Mouse (Mus musculus): ENCODE measurements around the gene Sept14.
"Not testable (repeated sequence)": the region's sequence is repeated elsewhere in the genome, so short reads cannot be mapped to it uniquely, and the experiment has no call there.

The Sept14 gene

GRCm38 (mm10) chr5:129708412-129708811, at the start of gene Sept14:
Gene Sept14 (minus strand): TSS chr5:129708512.
- no peak for DNase-seq

GRCm38 (mm10) chr5:129756886-129757285, 48.6 kb upstream of the Sept14 start:
- DNase-seq = no peak

DNA sequence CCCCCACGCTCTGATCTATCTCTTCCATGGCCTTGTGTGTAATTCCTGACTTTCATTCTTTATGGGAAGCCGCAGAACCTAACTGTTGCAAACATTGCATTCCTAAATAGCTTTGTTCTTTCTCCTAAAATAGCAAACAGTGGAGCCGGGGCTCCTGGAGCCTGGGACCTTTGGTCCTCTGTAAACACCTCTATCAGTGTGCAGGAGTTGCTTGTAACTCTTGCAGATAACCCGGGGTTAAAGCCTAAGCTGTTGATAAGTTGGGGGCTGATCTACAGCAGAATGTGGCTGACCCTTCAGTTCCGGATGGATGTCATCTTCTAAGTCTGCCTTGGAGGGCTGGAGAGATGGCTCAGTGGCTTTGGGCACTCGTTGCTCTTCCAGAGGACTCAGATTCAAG, 35.7 kb upstream of the Sept14 start:
- no peak for DNase-seq

DNA sequence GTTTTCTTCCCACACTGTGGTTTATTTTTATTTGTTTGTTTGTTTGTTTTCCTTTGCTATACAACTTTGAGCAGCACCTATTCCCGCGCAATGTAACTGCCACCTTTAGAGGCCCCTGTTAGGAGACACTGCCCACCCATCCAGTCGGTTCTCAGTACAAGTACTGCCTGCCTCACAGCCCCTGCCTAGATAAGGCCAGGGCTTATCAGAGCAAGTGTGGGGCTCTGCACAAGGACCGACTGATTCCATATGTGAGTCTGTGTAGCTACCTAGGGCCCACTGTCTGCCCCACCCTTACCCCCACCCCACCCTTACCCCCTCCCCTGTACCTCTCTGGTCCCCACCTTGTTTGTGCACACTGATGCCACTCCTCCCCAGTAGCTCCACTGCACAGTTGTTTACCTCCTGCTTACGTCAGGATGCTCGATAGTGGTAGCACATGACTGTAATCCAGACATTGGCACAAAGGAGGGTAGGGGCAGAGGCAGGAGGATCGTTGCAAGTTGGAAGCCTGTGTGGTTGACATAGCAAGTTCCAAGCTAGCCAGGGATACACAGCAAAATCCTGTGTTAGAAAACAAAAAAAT, 34.7 kb upstream of the Sept14 start:
- no peak for DNase-seq

GRCm38 (mm10) chr5:129740976-129741375, 32.7 kb upstream of the Sept14 start:
- DNase-seq = no peak

- DNase-seq = no peak
These were observed 22.7 kb upstream of the Sept14 start for GRCm38 (mm10) chr5:129731021-129731420.

DNA sequence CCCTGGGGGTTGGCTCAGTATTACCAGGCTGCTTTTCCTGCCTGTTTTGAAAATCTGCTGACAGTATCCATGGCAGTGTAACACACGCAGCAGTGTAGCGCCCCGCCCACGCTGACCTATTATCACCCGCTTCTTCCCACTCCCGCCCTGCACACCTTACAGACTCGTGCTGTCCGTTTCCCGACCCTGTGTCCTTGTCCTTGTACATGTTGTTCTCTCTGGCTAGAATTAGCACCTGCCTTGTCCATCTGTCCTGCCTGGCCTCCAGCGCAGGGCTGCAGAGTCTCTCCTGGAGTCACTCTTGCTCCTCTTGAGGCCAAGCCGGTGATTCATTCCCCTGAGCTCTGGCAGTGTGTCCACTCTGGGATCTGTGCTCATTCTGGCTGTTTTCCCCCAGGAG, 22.0 kb upstream of the Sept14 start:
- no peak for DNase-seq

- no peak for DNase-seq
These were observed 21.0 kb upstream of the Sept14 start for GRCm38 (mm10) chr5:129729286-129729685.

DNA sequence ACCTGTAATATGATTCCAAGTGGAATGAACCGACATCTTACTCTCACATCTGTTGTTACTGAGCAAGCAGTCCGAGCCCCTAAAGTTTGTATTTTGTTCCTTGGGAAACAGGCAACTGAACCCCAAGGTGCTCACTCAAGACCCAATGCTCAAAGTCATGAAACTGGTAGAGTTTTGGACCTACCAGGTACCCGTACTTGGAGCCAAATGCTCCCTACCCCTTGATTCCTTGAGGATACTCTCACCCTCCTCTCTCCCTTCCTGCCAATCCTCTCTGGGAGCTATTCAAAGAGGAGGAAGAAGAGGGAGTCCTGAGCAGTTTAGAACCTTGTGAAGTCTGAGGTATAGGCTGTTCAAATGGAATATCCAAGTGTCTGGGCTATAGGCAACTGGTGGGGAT, 18.5 kb upstream of the Sept14 start:
- DNase-seq = no peak

DNA sequence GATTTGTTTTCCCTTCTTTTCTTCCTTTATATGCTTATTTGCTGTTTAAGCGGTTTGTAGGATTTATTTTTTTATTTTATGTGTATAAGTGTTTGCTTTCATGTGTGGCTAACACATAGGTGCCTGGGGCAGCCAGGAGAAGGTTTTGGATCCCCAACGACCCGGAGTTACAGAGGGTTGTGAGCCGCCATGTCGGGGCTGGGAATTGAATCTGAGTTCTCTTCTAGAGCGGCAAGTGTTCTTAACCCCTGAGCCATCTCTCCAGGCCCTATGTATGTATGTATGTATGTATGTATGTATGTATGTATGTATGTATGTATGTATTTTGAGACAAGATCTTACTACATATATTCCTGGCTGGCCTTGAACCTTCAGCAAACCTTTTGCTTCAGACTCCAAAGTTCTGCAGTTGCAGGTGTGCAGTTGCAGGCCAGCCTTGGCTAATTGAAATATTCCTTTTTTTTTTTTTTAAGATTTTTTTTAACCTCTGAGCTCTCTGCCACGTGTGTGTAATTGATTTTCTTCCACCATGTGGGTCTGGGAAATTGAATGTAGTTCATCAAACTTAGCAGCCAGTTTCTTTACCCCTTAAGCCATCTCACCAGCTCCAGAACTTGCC, 17.6 kb upstream of the Sept14 start:
- no peak for DNase-seq

DNA sequence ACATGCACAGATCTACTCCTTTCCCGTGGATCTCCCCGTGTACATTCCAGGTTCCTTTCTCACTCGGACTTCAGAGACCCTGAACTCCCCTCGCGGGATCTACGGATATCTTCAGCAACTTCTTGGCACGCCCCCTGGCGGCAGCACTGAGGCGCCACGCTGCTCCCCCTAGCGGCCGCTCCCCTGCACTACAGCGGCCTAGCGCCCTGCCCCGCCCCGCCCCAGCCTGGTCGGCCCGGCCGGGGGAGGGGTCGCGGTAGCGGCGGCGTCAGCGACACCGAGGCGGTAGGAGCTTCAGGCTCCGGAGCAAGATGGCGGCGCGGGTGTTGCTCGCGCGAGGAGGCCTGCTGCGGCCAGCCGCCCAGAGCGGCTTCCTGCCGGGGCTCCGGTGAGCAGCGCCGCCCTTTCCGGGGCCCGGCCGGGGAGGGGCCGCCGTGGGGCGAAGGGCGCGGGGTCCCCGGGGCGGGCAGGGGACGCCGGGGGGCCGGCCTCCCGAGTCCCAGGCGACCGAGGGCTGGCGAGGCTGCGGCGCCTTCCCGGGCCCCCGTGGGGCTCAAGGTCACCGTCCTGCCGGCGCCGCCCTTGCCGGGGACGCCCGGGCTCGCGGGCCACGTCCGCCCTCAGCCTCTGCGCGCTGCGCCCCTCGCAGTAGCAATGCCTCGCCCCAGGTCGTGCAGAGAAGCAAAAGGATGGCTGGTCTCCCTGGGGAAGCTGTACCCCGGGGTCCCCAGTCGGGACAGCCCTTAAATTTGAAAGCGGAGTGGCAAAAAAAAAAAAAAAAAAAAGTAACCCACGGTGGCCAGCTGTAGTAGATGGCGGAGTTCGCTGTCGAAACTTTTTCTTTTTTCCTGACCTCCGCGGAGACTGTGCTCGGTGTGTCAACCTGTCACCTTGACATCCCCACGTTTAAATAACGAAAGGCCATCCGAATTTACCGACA, 16.8 kb upstream of the Sept14 start, which contains the start of gene Nipsnap2:
Gene Nipsnap2 (plus strand): TSS at position 230 of the 940 bp plus-strand sequence.
- peak; percentile 89 for DNase-seq

- no peak for DNase-seq
These were observed 16.0 kb upstream of the Sept14 start for GRCm38 (mm10) chr5:129724268-129724667.

DNA sequence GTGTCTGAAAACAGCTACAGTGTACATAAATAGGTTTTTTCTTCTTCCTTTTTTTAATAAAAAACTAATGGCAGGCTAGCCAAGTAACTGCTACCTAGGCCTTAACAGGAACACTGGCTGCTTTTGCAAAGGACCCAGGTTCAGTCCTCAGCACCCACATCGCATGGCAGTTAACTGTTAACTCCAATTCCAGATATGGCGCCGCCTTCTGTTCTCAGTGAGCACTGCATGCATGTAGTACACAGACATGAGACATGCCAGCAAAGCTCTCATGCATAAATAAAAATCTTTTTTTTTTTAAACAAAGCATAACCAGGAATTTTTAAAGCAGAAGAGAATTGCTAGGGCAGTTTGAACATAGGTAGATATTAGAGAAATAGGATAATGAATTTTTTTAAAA, 11.9 kb upstream of the Sept14 start:
- DNase-seq = no peak

DNA sequence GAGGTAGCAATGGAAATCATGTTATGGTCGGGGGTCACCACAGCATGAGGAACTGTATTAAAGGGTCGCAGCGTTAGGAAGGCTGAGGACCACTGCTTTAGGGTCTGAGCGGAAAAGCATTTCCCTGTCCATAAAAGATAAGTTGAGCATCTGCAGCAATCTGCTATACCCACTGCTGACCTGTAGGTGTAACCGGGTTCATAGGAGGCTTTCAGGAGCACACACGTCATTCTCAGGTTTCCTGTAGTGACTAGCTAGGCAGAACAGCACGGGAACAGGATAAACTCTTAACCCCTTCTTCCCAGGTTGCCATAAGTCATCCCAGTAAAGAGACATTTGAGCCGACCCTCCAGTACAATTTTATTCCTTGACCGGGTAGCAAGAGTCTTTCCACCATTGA, 8.7 kb upstream of the Sept14 start:
- DNase-seq = no peak

DNA sequence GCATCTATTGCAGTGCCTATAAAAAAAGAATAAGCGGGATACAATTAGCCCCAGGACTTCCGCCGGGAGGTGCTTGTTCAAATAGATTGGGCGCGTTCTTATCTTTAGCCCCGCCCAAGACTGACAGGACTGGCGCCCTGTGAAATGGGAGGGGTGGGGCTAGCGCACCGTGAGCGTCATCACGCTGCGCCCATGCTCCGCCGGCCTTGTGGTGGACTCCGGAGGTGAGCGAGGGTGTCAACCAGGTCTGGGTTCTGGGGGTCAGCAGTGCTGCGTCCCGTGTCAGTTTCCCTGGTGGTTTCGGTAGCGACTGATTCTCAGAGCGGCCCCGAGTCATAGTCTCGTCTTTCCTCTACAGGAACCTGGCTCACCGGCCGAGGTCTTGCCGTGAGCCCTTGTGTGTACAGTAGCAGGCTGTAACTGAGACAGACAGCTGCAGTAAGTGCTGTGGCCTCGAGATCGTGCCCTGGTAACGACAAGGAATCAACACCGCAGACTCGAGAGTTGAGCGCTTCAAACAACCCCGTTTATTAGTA, 7.1 kb upstream of the Sept14 start, which contains the start of gene Mrps17:
Gene Mrps17 (plus strand): TSS at position 172 of the 536 bp plus-strand sequence.
- DNase-seq = peak; percentile 95

GRCm38 (mm10) chr5:129703368-129703767, 4.9 kb downstream of the Sept14 start:
- DNase-seq = no peak

- no peak for DNase-seq
These were observed 6.6 kb downstream of the Sept14 start for GRCm38 (mm10) chr5:129701706-129702105.

DNA sequence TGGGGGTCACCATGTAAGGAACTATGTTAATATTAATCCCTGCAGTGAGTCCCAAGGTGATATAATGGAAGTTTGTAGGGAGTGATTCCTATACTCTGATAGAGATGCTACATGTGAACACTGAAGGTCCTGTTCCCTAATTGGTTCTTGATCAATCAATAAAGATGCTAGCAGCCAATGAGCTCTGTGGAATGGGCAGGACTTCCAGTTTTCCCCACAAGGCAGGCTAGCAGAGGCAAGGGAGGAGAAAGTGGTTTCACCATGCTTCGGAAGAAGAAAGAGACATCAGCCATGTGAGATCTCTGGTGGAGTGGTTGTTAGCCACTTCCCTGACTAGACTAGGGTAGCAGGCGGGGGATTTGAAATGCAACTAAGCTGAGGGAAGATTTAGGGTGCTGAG, 7.8 kb downstream of the Sept14 start:
- DNase-seq = no peak

- DNase-seq = no peak
These were observed 17.8 kb downstream of the Sept14 start for GRCm38 (mm10) chr5:129690528-129690927.

DNA sequence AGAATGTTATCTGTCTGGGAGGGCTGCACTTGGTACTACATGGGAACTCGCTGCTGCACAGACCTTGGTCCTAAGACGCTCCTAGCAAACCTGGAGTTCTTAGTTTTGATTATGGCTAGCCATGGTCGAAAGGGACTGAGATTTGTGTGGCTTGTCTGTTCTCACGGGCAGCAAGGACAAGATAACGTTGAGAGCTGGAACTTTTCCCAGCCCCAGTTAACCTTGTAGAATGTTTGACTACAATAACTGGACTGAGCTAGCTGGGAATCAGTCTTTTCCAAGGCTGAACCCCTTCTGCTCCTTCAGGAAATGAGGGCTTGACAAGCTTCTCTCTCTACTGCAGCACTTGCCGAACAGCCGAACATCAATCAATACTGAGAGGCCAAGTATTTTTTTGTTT, 20.7 kb downstream of the Sept14 start:
- no peak for DNase-seq

GRCm38 (mm10) chr5:129685141-129685540, 23.2 kb downstream of the Sept14 start:
- not testable (repeated sequence) for DNase-seq

DNA sequence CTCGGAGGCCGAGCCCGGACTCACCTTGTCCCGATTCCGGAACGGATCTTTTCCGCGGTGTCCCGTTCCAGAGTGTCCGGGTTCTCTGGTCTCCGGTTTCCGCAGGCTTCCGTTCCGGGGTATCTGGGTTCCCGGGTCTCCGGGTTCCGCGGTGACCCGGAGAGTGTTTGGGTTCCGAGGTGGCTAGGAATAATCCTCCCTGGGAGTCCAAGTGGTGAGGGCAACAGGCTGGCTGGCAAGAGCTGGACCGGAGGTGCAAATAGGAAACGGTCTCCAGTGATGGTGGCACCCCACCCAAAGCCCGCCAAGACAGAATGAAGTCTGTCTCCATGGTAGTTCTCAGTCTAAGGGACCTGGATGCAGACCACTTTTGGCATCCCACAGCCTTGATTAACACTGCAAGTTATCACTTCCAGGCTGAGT, 38.3 kb downstream of the Sept14 start, which contains the start of gene Zfp11:
Gene Zfp11 (minus strand): TSS at position 64 of the 423 bp plus-strand sequence.
- DNase-seq = peak; percentile 75

DNA sequence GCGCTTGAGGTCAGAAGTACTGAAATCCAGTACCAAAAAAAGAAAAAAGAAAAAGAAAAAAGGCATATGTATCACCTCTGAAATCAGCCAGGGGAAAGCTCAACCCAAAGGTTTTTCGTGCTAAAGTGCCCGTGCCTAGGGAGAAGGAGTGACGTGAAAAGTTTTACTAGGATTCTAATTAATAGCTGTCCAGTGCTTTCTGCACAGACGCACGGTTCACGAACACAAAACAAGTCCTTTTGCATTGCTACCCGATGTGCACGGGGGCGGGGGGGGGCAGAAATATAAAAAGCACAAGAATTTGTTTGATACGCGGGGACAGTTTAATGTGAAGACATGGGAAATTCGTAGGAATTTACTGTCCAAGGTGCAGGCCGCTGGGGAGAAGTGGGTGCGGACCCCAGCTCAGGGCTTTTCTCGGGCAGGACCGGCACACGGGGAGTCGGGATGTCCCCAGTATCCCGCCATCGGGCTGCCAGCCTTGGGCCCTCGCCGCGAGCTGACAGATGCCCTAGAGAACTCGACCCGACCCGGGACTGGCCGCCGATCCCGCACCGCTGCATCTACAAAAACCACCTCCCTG, 38.8 kb downstream of the Sept14 start:
- no peak for DNase-seq

All from right cerebral cortex, adult 18-20 months (tissue).